Mouse (Mus musculus) hindbrain, postnatal 0 days (tissue): ENCODE measurements around the gene Dcun1d3. TPM values are rescaled to one million over a fixed set of nuclear protein-coding genes. Genes with fewer than 3 reads are reported as not detected.

Source experiments
- ATAC-seq: fragments of 200-750 bp; cut with Nextera tagmentation; 2 replicates; pipeline ENCODE4 v1.8.0; 2017; ENCODE audit warnings: mild to moderate bottlenecking, moderate TSS enrichment, moderate library complexity
- DNase-seq: peaks from one replicate; pipeline ENCODE4 v3.0.0-alpha.2; 2015; ENCODE audit warnings: low spot score
- H3K27ac ChIP-seq: fragments of 300-500 bp; sonication (generic); 2 replicates; pipeline ENCODE4 v1.5.1; 2014; ENCODE audit warnings: mild to moderate bottlenecking
- H3K27me3 ChIP-seq: fragments of 300-500 bp; sonication (generic); 2 replicates; pipeline ENCODE4 v1.6.1; 2014; ENCODE audit warnings: low read length, mixed read lengths; ENCODE audit not compliant: insufficient read depth
- H3K36me3 ChIP-seq: fragments of 300-500 bp; sonication (generic); 2 replicates; pipeline ENCODE4 v1.6.1; 2014; ENCODE audit warnings: low read length, mixed read lengths; ENCODE audit not compliant: insufficient read depth
- H3K4me1 ChIP-seq: fragments of 300-500 bp; sonication (generic); 2 replicates; pipeline ENCODE4 v1.6.1; 2014; ENCODE audit warnings: antibody characterized with exemption, low read length, mixed read lengths; ENCODE audit not compliant: insufficient read depth
- H3K4me2 ChIP-seq: fragments of 300-500 bp; sonication (generic); 2 replicates; pipeline ENCODE4 v1.6.1; 2014; ENCODE audit warnings: low read depth, mild to moderate bottlenecking, low read length, moderate library complexity, mixed read lengths
- H3K4me3 ChIP-seq: fragments of 300-500 bp; sonication (generic); 2 replicates; pipeline ENCODE4 v1.5.1; 2014; ENCODE audit warnings: low read length
- H3K9ac ChIP-seq: fragments of 300-500 bp; sonication (generic); replicated peaks from 2 replicates; pipeline ENCODE4 v1.6.1; 2014; ENCODE audit warnings: mild to moderate bottlenecking, low read length, moderate library complexity, mixed read lengths
- H3K9me3 ChIP-seq: fragments of 300-500 bp; sonication (generic); 2 replicates; pipeline ENCODE4 v1.6.1; 2016; ENCODE audit warnings: low read length, mixed read lengths
- CTCF ChIP-seq: IDR thresholded peaks from 2 replicates; pipeline ENCODE4 v1.5.1; 2016; ENCODE audit warnings: antibody characterized with exemption, control low read depth, low read depth
- WGBS: fragments of 180-500 bp; shearing (Covaris S2); extraction: QIAGEN DNeasy Blood & Tissue Kit; methylation state at CpG from one replicate; pipeline ENCODE4 v1.1.7; 2014; 5-methylcytosine and 5-hydroxymethylcytosine counted together
- polyA plus RNA-seq: library from polyadenylated mRNA; unstranded; fragments of >200 nt; fragmentation: Nextera tagmentation; extraction: Ambion mirVana; gene quantifications from 2 replicates; pipeline ENCODE4 v1.2.1, GENCODE M21; 2015
- total RNA-seq: library from RNA; depleted of rRNA; stranded (reverse); fragments of >200 nt; gene quantifications from 2 replicates; pipeline ENCODE4 v1.2.3, GENCODE M21; 2014

Gene Dcun1d3
- total and polyA plus RNA-seq, 2 experiments from 2014 or later: 8.5 to 11.5 TPM

GRCm38 (mm10) chr7:119852494-119852893, 43.6 kb downstream of the Dcun1d3 start:
- Histone ChIP-seq H3K9ac (no peak overlapping the region), H3K4me1 (no peaks in the 10 kb centered on the region), H3K36me3 (0 out of 2 replicates have a peak, but pooled peaks cover 2% of the 10 kb centered on the region), H3K9me3 (no peaks in the 10 kb centered on the region), H3K27me3 (no peaks in the 10 kb centered on the region), H3K4me2 (no peak overlapping the region), H3K27ac (no peak overlapping the region), H3K4me3 (no peak overlapping the region)
- no peak for TF ChIP-seq CTCF
- ATAC-seq: no peak
- no peak for DNase-seq

DNA sequence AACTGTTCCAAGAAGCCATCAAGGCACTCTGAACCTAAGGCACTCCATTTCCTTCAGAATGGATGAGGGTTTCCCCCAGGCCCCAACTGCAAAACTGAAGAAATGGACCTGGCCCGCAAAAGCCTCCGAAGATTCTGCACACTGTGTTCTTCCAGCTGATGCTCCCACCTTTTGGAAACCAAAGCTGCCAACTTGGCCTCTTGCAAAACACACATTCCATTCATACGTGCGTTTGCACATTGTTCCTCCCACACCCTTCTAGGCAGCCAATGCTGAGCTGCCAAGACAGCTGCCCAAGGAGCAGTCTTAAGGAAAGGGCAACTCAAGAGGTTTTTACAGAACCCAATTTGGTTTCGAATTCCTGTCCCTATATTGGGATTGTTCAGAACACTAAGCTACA, 45.4 kb downstream of the Dcun1d3 start:
- 68% methylated on average over 5 of the region's 5 CpGs for WGBS

GRCm38 (mm10) chr7:119849096-119849495, 47.0 kb downstream of the Dcun1d3 start:
- peak; percentile 97 for TF ChIP-seq CTCF
- no peak overlapping the region for H3K9ac ChIP-seq
- no peak for ATAC-seq
- H3K27ac ChIP-seq: no peak overlapping the region
- peak; percentile 76 for DNase-seq
- H3K4me3 ChIP-seq: no peak overlapping the region
- no peaks in the 10 kb centered on the region for H3K4me1 ChIP-seq
- no peaks in the 10 kb centered on the region for H3K9me3 ChIP-seq
- 0% methylated on average over 1 of the region's 1 CpGs for WGBS
- H3K4me2 ChIP-seq: no peak overlapping the region
- H3K36me3 ChIP-seq: 0 out of 2 replicates have a peak, but pooled peaks cover 2% of the 10 kb centered on the region
- H3K27me3 ChIP-seq: no peaks in the 10 kb centered on the region

More for the DNA sequence above, 45.4 kb downstream of the Dcun1d3 start:
- no peaks in the 10 kb centered on the region for H3K4me1 ChIP-seq
- no peaks in the 10 kb centered on the region for H3K9me3 ChIP-seq
- ATAC-seq (no peak), DNase-seq (no peak)
- no peaks in the 10 kb centered on the region for H3K27me3 ChIP-seq
- H3K4me2 ChIP-seq: no peak overlapping the region
- no peak overlapping the region for H3K4me3 ChIP-seq
- no peak for TF ChIP-seq CTCF
- no peak overlapping the region for H3K9ac ChIP-seq
- 0 out of 2 replicates have a peak, but pooled peaks cover 2% of the 10 kb centered on the region for H3K36me3 ChIP-seq
- H3K27ac ChIP-seq: no peak overlapping the region

GRCm38 (mm10) chr7:119847396-119847795, 48.7 kb downstream of the Dcun1d3 start:
- H3K4me1 ChIP-seq: no peaks in the 10 kb centered on the region
- H3K27me3 ChIP-seq: no peaks in the 10 kb centered on the region
- DNase-seq (no peak), ATAC-seq (no peak)
- H3K4me3 ChIP-seq: no peak overlapping the region
- no peak overlapping the region for H3K4me2 ChIP-seq
- 0 out of 2 replicates have a peak, but pooled peaks cover 2% of the 10 kb centered on the region for H3K36me3 ChIP-seq
- H3K27ac ChIP-seq: no peak overlapping the region
- WGBS: 90% methylated on average over 2 of the region's 2 CpGs
- no peaks in the 10 kb centered on the region for H3K9me3 ChIP-seq
- TF ChIP-seq CTCF: no peak
- no peak overlapping the region for H3K9ac ChIP-seq

DNA sequence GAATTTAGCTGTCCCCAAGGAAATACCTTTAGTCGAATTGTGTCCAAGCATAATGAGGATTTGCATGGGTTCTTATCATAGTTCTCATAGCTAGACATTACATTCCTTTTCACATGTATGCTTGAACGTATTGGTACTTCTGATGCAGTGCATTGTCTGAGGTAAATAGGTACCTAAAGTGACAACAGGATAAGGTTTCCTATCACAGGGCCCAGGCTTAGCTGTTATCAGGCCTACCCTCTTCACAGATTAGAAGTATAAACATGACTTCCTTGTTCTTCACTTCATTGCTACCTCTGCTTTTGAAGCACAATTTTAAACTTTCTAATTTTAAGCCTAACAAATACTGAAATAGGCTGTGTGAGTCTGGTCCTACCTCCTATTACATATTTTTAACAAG, 50.6 kb downstream of the Dcun1d3 start:
- Histone ChIP-seq H3K4me2 (no peak overlapping the region), H3K27ac (no peak overlapping the region), H3K27me3 (no peaks in the 10 kb centered on the region), H3K9ac (no peak overlapping the region), H3K4me1 (no peaks in the 10 kb centered on the region), H3K4me3 (no peak overlapping the region), H3K36me3 (no peaks in the 10 kb centered on the region), H3K9me3 (no peaks in the 10 kb centered on the region)
- WGBS: 93% methylated on average over 2 of the region's 2 CpGs
- no peak for TF ChIP-seq CTCF
- ATAC-seq (no peak), DNase-seq (no peak)

DNA sequence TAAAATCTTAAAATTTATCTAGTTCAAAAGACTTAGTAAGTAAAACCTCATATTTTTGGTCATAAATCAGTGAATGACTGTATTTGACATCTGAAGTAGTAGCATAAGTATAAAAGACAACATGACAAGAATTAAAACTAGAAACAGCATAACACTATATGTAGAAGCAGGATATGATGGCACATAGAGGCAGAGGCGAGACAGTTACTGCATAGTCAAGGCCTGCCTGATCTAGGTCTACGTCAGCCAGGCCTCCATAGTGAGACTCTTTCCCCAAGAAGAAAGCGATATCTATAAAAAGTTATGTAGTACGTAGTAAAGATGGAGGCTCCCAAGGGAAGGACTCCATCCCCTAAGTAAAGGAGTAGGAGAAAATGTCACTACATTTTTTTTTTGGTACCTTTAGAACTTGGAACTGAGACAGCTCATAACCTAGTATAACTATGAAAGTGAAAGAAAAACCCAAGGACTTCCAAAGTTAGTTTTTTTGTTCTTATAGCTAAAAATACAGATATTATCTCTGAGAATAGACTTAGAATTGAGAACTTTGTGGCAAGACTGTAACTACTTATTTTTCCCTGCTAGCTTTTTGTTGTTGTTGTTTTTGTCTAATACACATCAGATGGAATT, 54.2 kb downstream of the Dcun1d3 start:
- H3K27me3 ChIP-seq: no peaks in the 10 kb centered on the region
- no peak overlapping the region for H3K4me2 ChIP-seq
- no peaks in the 10 kb centered on the region for H3K4me1 ChIP-seq
- H3K9me3 ChIP-seq: no peaks in the 10 kb centered on the region
- H3K4me3 ChIP-seq: no peak overlapping the region
- no peak for TF ChIP-seq CTCF
- 97% methylated on average over 4 of the region's 4 CpGs for WGBS
- no peak overlapping the region for H3K9ac ChIP-seq
- DNase-seq (no peak), ATAC-seq (no peak)
- H3K36me3 ChIP-seq: no peaks in the 10 kb centered on the region
- no peak overlapping the region for H3K27ac ChIP-seq

DNA sequence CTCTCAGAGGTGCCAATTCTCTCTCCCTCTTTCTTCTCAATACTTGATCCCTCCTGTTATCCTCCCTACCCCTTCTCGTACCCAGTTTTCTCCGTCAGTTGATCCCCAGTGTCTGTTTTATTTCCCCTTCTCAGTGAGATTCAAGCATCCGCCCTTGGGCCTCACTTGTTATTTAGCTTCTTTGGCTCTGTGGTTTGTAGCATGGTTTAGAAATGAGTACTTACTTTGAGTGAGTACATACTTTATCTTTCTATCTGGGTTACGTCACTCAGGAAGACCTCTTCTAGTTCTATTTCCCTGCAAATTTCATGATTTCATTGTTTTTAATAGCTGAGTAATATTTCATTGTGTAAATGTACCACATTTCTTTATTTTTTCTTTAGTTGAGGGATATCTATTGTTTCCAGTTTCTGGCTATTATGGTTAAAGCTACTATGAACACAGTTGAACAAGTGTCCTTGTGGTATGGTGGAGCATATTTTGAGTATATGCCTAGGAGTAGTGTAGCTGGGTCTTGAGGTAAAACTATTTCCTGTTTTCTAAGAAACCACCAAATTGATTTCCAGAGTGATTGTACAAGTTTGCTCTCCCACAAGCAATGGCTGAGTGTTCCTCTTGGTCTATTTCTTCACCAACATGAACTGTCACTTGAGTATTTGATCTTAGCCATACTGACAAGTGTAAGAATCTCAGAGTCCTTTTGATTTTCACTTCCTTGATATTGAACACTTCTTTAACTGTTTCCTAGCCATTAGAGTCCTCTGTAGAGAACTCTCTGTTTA, 59.9 kb downstream of the Dcun1d3 start:
- Histone ChIP-seq H3K9me3 (no peaks in the 10 kb centered on the region), H3K4me2 (no peak overlapping the region), H3K27ac (no peak overlapping the region), H3K9ac (no peak overlapping the region), H3K4me1 (no peaks in the 10 kb centered on the region), H3K4me3 (no peak overlapping the region), H3K27me3 (no peaks in the 10 kb centered on the region), H3K36me3 (no peaks in the 10 kb centered on the region)
- DNase-seq (no peak), ATAC-seq (no peak)
- 97% methylated on average over 4 of the region's 4 CpGs for WGBS
- no peak for TF ChIP-seq CTCF
